Mouse (Mus musculus): Measurements from ENCODE around the gene Gpr137. TPM values are rescaled to one million over a fixed set of nuclear protein-coding genes. Genes with fewer than 3 reads are reported as not detected.
A peak's percentile ranks its signal among the peaks of the same experiment; 100 is the strongest.

The Gpr137 gene
- total RNA-seq, 2 experiments from 2014 or later: 15.7 to 16.1 TPM

DNA sequence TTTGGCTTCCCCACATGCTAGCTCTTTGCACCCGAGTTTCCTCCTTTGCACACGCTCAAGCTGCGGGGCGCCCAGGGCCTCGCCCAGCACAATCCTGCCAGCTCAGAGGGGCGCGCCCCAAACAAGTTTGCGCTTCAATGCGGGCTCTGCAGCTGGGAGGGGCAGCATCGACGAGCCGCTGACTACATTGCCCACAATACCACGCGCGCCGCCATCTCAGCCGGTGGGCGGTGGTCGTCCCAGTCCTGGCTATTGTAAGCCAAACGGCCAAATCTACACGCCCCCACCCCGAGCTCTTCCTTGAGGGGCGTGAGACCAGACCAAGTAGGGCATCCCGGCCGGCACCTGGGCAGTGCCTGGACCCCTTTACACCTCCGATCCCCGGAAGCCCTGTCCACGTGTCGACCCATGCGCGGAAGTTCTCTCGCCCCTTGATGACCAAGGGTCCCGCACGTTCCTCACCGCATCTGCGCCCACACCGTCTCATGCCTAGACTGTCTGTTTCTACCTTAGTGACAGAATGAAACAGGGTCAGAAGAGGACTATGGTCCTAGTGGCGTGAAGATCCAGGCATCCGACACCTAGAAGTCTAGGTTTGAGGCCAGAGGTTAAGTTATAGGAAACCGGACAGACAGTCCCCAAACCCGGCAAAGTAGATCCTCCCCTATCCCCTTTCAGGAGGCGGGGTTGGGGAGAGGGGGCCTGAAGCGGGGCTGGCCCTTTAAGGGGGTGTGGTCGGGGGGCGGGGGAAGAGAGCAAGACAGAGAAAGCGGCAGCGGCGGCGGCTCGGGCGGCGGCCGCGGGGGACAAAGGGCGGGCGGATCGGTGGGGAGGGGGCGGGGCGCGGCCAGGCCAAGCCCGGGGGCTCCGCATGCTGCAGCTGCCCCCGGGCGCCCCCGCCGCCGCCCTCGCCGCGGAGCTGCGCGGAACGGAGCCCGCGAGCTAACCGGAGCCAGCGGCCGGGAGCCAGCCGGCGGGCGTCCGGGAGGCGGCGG, 32.2 kb upstream of the Gpr137 start, which contains the start of gene Ppp1r14b:
Ppp1r14b (plus strand) TSS at position 758 of the 995 bp plus-strand sequence.
- ATAC-seq (replicated peaks; ENCODE audit: low FRiP score, low TSS enrichment, poor library complexity, severe bottlenecking): peak; percentile 70

DNA sequence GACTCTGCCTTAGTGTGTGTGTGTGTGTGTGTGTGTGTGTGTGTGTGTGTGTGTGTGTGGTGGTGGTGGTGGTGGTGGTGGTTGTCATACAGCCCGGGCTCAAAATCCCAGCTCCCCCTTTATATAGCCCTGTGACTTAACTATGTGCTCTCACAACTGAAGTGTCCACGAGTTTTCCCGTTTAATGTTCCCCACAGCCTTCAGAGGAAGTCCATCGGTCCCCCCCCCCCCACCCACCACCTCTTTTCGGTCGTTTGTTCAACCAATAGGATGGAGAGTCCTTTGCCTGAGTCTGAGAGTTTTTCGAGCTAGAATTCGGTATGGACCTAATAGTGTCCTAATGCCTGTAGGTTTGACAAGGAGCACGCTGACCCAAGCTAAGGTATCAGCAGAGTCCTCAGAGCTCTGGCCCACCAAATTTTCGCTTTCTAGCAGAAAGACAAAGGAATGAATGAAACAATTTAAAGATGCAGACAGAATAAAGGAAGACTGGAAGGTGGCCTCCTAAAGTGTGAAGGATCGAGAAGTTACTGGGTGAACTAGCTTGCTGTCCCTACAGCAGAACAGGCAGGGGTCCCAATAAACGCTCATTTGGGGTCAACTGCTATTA, 31.4 kb upstream of the Gpr137 start:
- no peak for ATAC-seq (replicated peaks; ENCODE audit: low FRiP score, low TSS enrichment, poor library complexity, severe bottlenecking)

DNA sequence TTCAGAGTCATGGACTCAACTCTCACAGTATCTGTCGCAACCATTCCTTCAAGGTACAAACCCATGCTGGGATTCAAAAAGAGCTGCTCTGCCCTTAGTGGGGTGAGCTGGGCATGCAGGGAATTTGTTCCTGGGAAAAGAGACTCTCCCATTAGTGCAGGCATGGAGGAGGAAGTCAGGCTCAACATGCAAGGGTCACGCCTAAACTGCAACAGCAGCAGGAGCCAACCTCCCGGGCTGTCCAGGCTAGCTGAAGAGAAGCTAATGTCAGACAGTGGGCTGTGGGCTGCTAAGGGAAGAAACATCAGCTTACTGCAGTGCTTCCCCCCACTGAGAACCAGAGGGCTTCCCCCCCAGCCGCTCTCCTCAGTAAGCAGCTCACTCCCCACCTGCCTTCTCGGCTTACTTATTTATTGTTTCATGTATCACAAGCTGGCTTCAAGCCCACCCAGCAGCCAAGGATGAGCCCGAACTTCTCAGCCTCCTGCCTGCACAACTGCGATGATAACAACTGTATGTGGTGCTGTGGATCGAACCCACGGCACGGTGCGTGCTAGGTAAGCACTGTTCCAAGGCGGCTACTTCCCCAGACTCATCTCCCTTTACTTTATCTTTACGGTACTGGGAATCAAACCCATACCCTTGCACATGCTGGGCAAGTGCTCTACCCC, 30.1 kb upstream of the Gpr137 start:
- ATAC-seq (replicated peaks; ENCODE audit: low FRiP score, low TSS enrichment, poor library complexity, severe bottlenecking): no peak

DNA sequence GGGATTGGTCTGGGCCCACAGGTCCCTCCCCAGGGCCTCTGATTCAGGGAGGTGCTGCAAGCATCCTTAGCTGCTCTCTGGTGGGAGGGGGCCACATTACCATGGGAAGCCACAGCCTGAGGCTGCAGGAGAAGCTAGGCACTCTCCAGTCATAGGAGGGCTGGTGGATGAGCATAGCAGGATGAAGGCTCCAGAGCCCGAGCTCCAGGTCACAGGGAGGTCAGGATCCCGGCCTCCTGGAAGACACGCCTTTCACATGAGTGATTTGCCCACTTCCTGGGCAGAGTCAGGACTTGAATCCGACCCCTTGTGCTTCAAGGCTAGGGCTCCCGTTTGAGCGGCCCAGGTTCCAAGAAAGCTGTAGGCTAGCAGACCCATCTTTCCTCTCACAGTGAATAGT, 29.4 kb upstream of the Gpr137 start:
- no peak for ATAC-seq (replicated peaks; ENCODE audit: low FRiP score, low TSS enrichment, poor library complexity, severe bottlenecking)

DNA sequence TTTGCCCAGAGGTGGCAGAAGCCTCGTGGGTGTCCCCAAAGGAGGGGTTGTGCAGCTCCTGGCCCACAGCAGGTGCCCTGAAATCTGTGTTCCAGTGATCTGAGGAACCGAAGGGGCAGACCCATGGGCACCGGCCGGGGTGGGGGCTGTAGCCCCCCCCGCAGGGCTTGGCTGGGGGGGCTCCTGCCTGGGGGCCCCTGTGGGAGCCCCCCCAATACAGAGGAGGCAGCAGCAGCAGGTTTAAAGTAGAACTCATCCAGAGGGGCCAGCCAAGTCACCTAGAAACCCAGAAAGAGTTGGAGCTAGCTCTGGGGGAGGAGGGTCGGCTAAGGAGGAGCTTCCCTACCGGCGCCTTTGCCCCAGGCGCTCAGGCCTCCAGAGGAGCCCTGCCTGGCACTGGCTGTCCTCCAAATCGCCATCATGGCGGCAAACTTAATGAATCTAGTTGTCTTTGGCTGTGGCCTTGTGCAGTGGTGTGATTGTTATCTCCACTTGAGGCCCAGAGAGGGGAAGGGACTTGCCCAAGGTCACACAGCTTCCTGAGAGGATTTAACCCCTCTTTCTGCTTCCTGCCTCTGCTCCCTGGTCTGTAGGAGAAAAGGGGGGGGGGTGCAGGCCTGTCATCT, 28.3 kb upstream of the Gpr137 start:
- ATAC-seq (replicated peaks; ENCODE audit: low FRiP score, low TSS enrichment, poor library complexity, severe bottlenecking): no peak

DNA sequence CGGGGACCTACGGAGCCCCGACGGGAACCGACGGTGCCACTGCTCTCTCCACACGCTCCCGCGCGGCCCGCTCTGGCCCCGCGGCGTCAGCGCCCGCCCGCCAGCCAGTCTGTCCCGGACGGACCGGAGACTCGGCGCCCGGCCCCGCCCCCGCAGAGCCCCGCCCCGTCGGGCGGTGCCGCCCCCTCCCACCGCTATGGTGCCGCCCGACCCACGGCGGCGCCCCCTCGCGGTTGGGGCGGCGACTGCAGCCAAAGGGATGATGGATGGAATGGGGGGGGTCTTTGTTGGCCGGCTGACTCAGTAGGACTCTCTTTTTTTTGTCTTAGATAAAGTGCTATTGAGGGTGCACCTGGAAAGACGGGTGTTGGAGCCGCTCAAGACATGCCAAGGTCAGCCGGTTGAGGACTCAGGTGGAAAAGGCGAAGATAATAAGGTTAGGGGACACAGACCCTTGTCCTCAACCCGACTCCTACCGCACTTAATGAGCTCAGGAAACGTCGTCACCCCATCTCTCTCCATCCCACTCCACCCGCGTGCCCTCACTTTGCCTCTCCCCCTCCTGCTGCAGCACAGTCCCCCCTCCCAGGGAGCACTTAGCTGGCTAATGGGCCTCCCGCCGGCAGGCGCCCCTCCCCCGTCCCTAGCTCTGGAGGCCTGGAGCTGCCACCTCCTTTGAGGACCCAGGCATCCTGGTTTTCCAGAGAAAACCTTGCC, 27.5 kb upstream of the Gpr137 start:
- 0 out of 2 replicates have a peak, but pooled peaks have one; percentile 19 for ATAC-seq (replicated peaks; ENCODE audit: low FRiP score, low TSS enrichment, poor library complexity, severe bottlenecking)

DNA sequence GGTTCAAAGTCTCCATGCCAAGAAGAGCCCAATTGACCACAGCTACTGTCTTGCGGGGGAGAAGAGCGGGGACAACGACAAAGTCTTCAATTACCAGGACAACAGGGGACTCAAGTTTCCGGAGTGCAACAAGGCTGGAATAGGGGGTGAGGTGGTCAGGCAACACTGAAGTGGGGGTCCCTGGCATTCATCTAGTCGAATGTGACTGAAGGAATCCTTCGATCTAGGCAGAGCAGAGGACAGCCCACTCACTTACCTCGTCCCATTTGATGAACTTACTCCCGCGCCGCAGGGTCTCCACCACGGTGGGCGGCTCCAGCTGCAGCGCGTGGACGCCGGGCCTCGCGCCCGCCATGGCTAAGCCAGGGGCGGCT, 27.0 kb upstream of the Gpr137 start:
- ATAC-seq (replicated peaks; ENCODE audit: low FRiP score, low TSS enrichment, poor library complexity, severe bottlenecking): no peak

DNA sequence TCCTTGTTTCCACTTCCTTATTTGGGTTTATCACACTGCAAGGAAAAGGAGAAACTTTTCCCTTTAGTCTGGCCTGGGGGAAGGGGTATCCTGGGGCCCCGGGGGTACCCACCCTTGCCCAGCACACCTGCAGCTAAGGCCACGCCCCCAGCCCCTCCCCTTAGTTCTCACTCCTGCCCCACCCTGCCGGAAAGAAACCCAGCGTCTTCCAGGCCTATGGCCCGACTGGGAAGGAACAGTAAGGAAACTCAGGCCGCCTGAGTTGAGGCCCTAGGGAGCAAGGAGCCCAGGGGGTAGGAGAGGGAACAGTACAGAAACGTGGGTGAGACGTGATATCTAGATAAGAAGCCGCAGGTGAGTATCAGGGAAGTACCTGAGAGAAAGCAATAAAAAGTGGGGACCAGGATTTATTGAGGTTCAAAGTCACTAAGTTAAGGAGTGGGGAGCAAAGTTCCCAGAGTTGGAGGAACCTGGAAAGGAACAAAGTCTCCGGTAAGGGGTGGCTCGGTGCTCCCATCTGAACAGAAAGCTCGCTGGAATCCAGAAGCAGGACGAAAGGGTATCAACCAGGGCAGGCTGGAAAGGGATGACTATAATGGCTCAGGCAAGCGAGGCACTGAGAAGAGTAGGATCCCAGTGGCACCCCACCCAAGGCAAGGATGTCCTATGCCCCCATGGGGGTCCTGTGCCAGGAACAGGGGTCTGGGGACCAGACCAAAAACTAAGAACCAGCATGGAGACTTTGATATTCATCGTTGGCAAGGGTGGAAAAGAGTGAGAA, 26.4 kb upstream of the Gpr137 start:
- ATAC-seq (replicated peaks; ENCODE audit: low FRiP score, low TSS enrichment, poor library complexity, severe bottlenecking): no peak

DNA sequence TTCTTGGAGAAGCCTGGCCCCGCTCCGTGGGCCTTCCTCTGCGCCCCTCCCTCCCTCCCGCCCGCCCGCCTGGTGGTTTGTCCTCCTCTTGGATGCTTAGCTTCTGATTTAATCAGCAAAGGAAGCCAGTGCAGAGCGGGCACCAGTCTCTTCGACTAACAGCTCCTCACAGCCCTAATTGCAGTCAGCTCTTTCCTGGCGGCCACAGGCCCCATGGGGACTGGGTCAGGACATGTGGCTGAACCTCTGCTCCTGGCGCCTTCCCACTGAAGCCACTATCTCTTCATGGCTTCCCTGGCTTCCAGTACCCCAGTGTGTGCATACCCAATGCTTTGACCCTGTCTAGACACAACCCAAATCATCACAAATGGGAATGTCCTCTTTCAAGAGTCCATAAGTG, 14.2 kb upstream of the Gpr137 start:
- ATAC-seq (replicated peaks; ENCODE audit: low FRiP score, low TSS enrichment, poor library complexity, severe bottlenecking): no peak

DNA sequence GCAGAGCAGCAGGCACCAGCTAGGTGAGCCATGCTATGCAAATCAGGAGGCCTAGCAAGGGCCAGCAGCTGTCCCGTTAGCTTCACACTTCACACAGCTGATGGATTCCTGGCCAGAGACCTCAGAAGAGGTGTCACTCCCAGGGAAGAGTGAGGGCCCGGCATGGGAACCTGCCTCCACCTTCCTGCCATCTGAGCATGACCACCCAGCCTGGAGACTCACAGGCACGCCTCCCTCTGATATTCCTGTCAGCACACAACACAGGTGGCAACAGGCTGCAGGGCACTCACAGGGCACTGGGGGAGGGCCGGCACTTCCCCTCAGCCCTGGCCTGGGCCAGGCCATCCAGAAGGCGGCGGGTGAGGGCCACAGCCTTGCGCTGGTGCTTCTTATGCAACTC, 13.1 kb upstream of the Gpr137 start:
- ATAC-seq (replicated peaks; ENCODE audit: low FRiP score, low TSS enrichment, poor library complexity, severe bottlenecking): no peak

DNA sequence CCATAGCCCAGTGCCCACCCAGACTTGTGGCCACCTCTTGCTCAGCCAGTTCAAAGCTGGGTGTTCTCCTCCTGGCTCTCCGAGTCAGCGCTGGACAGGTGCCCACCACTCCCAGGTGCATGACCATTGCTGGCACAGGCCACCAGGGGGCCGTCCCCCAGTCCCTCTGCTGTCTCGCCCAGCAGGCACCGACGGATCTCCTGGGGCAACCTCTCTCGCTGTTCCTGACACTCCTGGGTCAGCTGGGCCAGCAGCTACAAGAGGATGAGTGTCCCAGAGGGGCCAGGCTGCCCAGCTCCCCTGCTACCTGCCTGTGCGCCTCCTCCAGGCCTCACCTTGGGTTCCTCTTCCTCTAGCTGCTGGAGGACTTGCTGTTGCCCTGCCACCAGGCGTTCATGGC, 11.8 kb upstream of the Gpr137 start:
- no peak for ATAC-seq (replicated peaks; ENCODE audit: low FRiP score, low TSS enrichment, poor library complexity, severe bottlenecking)

DNA sequence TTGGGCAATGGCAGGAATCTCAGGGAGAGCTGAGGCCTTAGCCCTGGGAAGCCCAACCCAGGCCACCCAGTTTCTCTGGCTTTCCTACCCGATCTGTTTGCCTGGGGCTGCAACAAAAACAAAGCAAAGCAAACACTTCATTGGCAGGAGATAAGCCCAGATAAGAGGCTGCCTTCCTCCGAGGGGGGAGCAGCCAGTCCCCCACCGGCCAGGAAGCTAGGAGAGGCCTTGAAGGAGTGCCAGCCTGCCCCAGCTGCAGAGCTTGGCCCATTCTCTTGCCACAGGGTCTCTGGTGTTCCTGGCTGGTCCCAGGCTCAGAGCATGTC, 10.4 kb upstream of the Gpr137 start:
- no peak for ATAC-seq (replicated peaks; ENCODE audit: low FRiP score, low TSS enrichment, poor library complexity, severe bottlenecking)

DNA sequence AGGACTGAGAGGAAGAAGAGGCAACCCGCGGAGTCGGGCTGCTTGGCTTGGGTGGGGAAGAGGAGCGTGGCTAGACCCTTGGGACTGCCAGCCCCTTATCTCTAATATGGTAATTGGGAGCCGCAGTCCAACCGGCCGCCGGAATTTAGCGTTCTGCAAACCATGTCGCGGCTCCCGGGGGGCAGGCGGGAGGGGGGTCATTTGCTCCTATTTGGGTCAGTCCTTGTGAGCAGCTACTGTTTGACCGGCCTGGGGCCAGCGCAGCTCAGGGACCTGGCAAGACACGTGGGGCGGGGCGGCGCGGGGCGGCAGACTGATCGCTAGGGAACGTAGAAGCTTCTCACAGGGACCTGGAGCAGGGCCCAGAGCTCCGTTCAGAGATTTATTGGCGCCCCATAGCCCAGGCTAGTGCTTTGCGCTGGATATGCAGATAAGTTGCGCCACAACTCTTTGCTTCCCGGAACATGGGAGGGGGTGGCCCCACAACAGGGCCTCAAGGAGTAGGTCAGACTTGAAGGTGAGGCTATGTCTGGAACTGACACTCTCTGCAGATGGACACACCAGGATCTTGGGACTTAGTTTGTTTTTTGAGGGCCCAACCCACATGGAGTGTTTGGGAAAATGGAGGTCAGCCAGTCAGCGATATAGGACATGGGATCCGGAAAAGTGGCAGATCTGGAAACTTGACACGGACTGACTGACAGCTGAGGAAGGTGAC, 9.9 kb upstream of the Gpr137 start:
- peak; percentile 45 for ATAC-seq (replicated peaks; ENCODE audit: low FRiP score, low TSS enrichment, poor library complexity, severe bottlenecking)

DNA sequence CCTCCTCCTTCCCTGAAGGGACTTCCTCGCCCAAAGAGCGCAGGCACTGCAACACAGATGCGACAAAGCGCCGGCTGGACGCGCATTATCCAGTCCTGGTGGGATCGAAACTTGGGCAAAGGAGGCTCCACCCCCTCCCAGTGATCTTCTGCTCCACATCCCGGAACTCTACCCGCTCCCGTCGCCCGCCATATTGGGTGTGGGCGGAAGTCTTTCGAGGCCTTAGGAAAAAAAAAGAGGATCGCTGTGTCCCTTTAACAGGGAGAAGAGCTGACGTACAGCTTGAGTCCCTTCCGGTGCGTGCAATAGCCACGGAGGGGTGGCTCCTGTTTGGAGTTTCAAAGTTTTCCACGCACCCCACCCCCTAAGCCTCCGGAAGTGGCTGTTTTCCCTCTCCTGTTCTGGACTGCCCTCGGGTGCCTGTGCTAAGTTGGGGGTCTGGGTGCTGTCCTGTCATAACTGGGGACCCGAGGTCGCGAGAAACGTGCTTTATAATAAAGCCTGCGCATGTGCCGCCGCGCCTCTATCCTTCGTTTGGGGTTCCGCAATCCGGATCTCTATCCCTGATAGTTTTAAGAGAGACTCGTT, 9.2 kb upstream of the Gpr137 start:
- peak; percentile 71 for ATAC-seq (replicated peaks; ENCODE audit: low FRiP score, low TSS enrichment, poor library complexity, severe bottlenecking)

DNA sequence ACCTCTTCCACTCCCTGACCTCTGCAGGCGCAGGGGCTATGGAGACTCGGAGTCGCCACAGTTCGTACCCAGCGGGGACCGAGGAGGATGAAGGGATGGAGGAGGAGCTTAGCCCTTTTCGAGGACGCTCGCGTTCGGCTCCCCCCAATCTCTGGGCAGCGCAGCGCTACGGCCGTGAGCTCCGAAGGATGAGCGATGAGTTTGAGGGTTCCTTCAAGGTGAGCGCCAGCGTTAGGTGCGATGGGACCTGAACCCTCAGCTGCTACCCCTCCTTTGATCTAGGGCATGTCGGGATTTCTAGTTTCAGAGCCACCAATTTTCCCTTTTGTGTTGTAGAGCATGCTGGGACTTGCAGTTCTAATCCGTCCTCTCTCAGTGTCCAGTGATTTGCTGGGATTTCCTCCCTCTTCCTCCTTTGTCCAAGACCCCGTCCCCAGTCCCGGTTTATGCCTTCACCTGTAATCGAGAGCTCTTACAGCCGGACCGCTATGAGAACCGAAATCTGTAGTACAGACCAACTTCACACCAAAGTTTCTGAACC, 8.4 kb upstream of the Gpr137 start:
- peak; percentile 18; the same call in 1 of the 2 replicates for ATAC-seq (replicated peaks; ENCODE audit: low FRiP score, low TSS enrichment, poor library complexity, severe bottlenecking)

DNA sequence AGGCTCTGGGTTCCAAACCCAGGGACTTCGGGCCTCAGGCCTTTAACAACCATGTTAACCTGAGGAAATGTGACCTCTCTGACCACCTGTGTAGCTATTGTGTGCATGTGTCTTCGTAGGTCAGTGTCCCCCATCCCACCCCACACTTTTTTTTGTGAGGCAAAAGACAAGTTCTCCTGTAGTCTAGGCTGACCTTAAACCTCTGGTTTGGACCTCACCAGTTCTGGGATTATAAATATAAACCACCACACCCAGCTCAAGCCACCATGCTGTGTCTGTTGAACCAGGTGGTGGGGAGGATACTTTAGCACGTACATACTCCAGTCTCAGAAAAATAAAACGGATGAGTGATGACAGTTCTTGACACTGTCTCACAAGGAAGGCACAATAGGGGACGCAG, 7.7 kb upstream of the Gpr137 start:
- no peak for ATAC-seq (replicated peaks; ENCODE audit: low FRiP score, low TSS enrichment, poor library complexity, severe bottlenecking)

DNA sequence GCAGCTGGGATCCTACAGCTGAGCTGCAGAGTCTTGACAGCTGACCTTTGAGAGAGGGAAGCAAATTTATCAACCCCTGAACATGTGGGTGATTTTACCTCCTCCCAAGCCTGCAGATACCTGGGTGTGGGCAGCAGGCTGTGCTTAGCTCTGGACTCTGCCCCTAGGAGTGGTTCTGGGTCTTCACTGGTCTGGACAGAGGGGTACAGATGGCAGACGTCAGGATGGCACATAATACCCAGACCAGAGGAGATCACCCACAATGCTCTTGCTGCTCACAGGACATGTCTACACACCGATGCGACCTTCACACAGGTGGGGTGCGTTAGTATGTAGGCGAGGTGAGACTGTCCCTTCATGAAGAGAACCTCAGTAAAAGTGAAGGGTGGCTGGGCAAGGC, 7.3 kb upstream of the Gpr137 start:
- no peak for ATAC-seq (replicated peaks; ENCODE audit: low FRiP score, low TSS enrichment, poor library complexity, severe bottlenecking)

Measured in megakaryocyte-erythroid progenitor cell, adult 5-6 weeks (primary cell).